Mouse (Mus musculus): ENCODE measurements at regions not wholly inside any gene's neighbourhood (a gene's known extent, or its start where the extent isn't known, plus 50 kb on each side); places are given as distances from the start of the nearest gene placed in this dataset.

- TF ChIP-seq CTCF (IDR thresholded peaks at IDR 0.05; ENCODE audit: low read depth, low read length) (no peak), POLR2A (IDR thresholded peaks at IDR 0.05; ENCODE audit: insufficient read depth, low read length) (no peak), EP300 (IDR thresholded peaks at IDR 0.05; ENCODE audit: insufficient read depth, low read depth, low read length) (no peak)
Measured at GRCm38 (mm10) chr1:148903093-148903492, 1058.0 kb downstream of the Pla2g4a start.
